Mouse (Mus musculus) E14TG2a.4 (cell line): ENCODE measurements around the gene Picalm.

Experiments
- H3K27me3 ChIP-seq: 2 replicates; pipeline ENCODE4 v1.6.1; 2014; ENCODE audit warnings: low read length, control low read depth; ENCODE audit not compliant: insufficient read depth
- H3K36me3 ChIP-seq: 2 replicates; pipeline ENCODE4 v1.6.1; 2014; ENCODE audit warnings: low read length, control low read depth; ENCODE audit not compliant: insufficient read depth
- H3K4me1 ChIP-seq: replicated peaks from 2 replicates; pipeline ENCODE4 v1.6.1; 2014; ENCODE audit warnings: low read depth, low read length, control low read depth
- H3K4me3 ChIP-seq: replicated peaks from 2 replicates; pipeline ENCODE4 v1.5.1; 2014; ENCODE audit warnings: mild to moderate bottlenecking, low read length
- H3K9me3 ChIP-seq: 2 replicates; pipeline ENCODE4 v1.6.1; 2014; ENCODE audit warnings: low read length, control low read depth
- CTCF ChIP-seq: conservative IDR thresholded peaks from 2 replicates; pipeline ENCODE4 v1.5.1; 2014; ENCODE audit warnings: low read length
- NANOG ChIP-seq: IDR thresholded peaks from 2 replicates; pipeline ENCODE4 v1.6.1; 2014; ENCODE audit warnings: borderline replicate concordance, low read length, mixed read lengths
- POU5F1 ChIP-seq: IDR thresholded peaks from 2 replicates; pipeline ENCODE4 v1.6.1; 2014; ENCODE audit warnings: low read length, borderline replicate concordance

The Picalm gene

DNA sequence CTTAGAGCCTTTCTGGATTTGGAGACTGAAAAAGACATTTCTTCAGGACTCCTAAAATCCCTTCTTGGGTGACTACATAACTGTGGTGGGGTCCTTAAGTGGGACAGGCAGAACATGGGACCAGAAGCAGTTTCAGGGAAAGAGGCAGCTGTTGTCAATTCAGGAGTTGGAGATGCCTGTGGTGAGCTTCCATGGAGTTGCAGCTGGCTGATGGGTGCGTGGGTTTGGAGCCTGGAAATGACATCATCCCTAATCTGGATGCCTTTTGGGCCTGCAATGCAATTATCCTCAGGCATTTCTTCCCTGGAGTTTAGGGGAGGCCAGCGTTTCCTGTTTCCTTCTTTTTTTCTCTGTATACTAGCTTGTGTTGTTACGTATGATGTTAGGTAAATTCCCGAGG, 103.9 kb downstream of the Picalm start:
- Histone ChIP-seq H3K9me3 (peaks cover 3% of the 10 kb centered on the region; the same call in 1 of the 2 replicates), H3K4me3 (no peak overlapping the region), H3K36me3 (no peaks in the 10 kb centered on the region), H3K4me1 (peaks cover 4% of the 10 kb centered on the region; the same call in 1 of the 2 replicates), H3K27me3 (peaks cover 3% of the 10 kb centered on the region; the same call in 1 of the 2 replicates)
- TF ChIP-seq NANOG, result no peak
- TF ChIP-seq CTCF, result no peak
- TF ChIP-seq POU5F1, result no peak

DNA sequence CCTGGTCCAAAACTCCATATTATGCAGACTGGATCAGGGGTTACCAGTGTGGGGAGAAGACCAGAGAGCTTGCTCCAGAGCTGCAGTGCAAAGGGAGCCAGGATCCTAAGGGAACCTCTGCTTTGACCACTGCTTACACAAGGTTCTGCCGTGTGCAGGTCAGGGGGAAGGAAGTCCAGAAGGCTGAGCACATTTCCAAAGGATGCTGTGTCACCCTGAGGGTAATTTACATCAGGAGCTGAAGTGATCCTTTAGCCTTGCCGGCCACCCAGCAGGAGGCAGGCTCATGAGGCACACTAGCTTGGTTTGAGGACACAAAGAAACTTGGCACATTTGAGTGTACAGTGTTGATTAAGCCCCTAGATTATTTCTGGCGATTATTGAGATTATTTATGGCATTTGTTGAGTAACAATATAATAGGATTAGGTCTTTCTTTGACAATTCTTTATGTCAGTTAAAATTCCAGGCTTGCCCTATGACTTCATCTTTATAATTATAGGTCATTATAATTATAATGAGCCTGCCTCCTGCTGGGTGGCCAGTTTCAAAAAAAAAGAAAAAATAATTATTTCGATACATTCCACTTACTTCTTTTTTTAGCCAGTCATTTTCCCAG, 106.4 kb downstream of the Picalm start:
- Histone ChIP-seq H3K4me1 (peaks cover 4% of the 10 kb centered on the region; the same call in 1 of the 2 replicates), H3K27me3 (peaks cover 3% of the 10 kb centered on the region; the same call in 1 of the 2 replicates), H3K9me3 (peaks cover 3% of the 10 kb centered on the region; the same call in 1 of the 2 replicates), H3K4me3 (no peak overlapping the region), H3K36me3 (no peaks in the 10 kb centered on the region)
- no peak for TF ChIP-seq POU5F1
- no peak for TF ChIP-seq CTCF
- TF ChIP-seq NANOG, result no peak

DNA sequence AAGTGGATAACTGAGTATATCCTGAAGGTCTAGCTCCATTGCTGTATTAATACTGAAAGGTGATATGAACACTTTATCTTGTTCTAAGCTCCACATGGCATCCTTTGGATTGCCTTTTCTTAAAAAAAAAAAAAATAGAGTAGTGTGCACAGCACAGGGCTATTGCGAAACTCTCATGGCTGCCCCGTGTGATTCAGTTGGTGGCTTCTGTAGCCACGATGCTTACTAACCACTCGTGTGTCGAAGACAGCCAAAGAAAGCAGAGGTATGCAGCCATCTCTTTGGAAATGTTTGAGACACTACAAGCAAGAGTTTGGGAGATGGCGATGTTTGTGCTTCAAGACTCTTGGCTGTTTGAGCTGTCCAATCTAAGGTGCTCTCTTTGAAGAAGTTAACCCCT, 113.1 kb downstream of the Picalm start:
- Histone ChIP-seq H3K4me1 (no peaks in the 10 kb centered on the region), H3K4me3 (no peak overlapping the region), H3K9me3 (peaks cover 6% of the 10 kb centered on the region; the same call in 1 of the 2 replicates), H3K36me3 (no peaks in the 10 kb centered on the region), H3K27me3 (no peaks in the 10 kb centered on the region)
- TF ChIP-seq CTCF (no peak), NANOG (no peak), POU5F1 (no peak)

DNA sequence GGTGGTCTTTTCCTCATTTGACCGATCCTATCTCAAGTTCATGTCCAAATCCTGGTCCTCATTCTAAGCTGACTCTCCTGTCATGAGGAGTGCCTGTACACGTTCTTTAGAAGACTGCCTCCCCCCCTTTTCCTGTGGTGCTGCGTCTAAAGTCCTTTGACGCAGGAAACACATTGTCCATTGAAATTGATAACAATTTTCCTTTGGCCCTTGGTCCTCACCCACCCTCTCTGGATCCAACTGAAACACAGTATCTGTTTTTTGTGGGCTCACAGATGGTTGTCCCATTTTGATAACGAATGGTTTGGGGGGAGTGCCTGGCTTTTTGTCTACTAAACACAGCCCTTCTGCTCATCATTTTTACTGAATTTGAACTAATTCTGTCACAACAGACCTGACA, 113.6 kb downstream of the Picalm start:
- H3K27me3 ChIP-seq, result no peaks in the 10 kb centered on the region

DNA sequence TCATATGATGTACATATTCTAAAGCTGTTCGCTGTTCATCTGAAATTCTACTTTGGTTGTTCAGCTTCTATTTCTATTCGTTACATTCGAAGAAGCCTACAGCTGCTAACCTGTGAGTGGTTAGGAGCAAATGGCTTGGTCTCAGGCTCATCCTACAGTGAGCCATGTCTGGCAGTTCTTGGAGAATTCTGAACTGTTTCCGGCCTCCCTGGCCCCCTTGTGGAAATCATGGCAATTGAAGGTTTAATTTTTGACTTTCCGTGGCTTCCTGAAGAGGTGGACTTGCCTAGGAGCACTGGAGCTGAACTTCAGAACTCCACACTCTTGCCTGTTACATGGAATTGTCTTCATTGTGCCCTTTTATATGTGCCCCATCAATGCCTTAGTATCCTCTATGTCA, 122.9 kb downstream of the Picalm start:
- Histone ChIP-seq H3K36me3 (no peaks in the 10 kb centered on the region), H3K4me1 (no peaks in the 10 kb centered on the region), H3K4me3 (no peak overlapping the region), H3K27me3 (no peaks in the 10 kb centered on the region), H3K9me3 (peaks cover 4% of the 10 kb centered on the region; the same call in 1 of the 2 replicates)
- TF ChIP-seq CTCF (peak; percentile 32), POU5F1 (no peak)

More for the DNA sequence above, 113.6 kb downstream of the Picalm start:
- no peak for TF ChIP-seq NANOG
- TF ChIP-seq POU5F1, result no peak
- TF ChIP-seq CTCF, result no peak
- H3K9me3 ChIP-seq, result peaks cover 9% of the 10 kb centered on the region; the same call in 1 of the 2 replicates
- no peaks in the 10 kb centered on the region for H3K4me1 ChIP-seq
- no peak overlapping the region for H3K4me3 ChIP-seq
- H3K36me3 ChIP-seq, result no peaks in the 10 kb centered on the region

DNA sequence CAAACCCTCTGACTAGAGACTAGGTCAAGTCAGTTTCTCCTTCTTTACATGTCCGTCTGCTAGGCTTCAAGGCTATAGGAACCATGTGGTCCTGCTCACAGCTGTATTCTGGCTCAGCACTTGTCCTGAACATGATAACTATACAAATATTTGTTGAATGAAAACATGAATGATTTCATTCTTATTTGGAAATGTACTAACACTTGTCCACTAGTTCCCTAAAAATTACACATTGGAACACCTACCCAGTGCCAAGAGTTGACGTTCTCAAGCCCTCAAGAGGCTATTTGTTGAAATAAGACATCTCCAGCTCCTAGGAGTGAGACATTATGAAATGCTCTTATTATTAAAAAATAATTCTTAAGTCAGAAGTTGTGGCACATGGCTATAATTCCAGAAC, 128.7 kb downstream of the Picalm start:
- TF ChIP-seq NANOG, result no peak
- H3K9me3 ChIP-seq, result no peaks in the 10 kb centered on the region
- H3K4me3 ChIP-seq, result no peak overlapping the region
- H3K36me3 ChIP-seq, result no peaks in the 10 kb centered on the region
- no peaks in the 10 kb centered on the region for H3K27me3 ChIP-seq
- peaks cover 11% of the 10 kb centered on the region for H3K4me1 ChIP-seq

DNA sequence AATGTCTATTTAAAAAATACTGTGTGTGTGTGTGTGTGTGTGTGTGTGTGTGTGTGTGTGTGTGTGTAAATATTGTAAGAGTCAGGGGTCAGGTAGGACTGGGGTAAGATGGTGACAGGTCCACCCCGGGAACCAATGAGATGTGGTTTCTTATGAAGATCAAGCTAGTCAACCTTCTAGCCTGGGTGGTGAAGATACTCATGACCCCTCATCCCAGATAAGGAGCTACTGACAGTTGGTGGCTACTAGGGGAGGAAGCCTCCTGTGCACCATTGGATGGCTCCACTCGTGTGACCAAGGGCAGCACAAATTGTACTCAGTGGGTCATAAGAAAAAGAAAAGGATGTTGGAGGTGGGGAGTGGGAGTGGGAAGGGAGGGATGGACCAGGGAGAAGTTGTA, 129.9 kb downstream of the Picalm start:
- Histone ChIP-seq H3K9me3 (no peaks in the 10 kb centered on the region), H3K36me3 (no peaks in the 10 kb centered on the region), H3K27me3 (no peaks in the 10 kb centered on the region), H3K4me3 (no peak overlapping the region), H3K4me1 (peaks cover 11% of the 10 kb centered on the region)
- TF ChIP-seq POU5F1 (no peak), CTCF (no peak), NANOG (no peak)

DNA sequence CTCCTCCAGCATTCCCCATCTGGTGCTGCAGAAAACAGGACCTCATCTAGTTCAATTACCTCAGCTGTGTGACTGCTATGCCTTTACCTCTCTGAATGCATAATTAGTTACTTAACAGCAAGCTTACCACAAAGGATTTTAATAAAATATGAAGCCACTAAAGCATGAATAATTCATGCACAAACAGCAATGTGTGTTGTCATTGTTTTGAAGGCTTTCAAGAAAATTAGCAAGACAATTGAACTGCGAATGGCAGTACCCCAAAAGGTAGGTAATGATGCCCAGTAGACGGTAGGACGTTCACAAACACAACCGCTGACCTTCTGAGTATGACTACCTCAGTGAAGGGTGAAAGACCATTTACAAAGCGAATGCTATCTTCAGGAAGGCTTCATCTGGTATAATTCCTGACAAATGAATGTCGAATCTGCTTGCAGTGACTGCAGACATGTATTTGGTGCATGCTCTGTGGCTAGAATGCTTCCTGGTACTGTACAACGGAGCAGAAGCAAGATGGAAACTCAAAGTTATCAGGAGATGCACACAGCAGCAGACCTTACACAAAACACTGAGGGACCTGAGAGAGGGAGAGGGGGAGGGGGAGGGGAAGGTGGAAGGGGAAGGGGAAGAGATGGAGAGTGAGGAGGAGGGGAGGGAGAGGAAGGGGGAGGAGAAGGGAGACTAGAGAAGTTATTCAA, 132.0 kb downstream of the Picalm start:
- H3K27me3 ChIP-seq, result no peaks in the 10 kb centered on the region
- no peaks in the 10 kb centered on the region for H3K36me3 ChIP-seq
- H3K4me3 ChIP-seq, result no peak overlapping the region
- H3K9me3 ChIP-seq, result no peaks in the 10 kb centered on the region
- TF ChIP-seq POU5F1 (no peak), CTCF (no peak), NANOG (no peak)
- H3K4me1 ChIP-seq, result peaks cover 18% of the 10 kb centered on the region
